Mouse (Mus musculus): ENCODE measurements around the gene Wdtc1. TPM values are rescaled to one million over a fixed set of nuclear protein-coding genes. Genes with fewer than 3 reads are reported as not detected.
A peak's percentile ranks its signal among the peaks of the same experiment; 100 is the strongest.

Wdtc1 gene
- polyA plus RNA-seq, 1 experiment from 2014 or later = 16.0 TPM

DNA sequence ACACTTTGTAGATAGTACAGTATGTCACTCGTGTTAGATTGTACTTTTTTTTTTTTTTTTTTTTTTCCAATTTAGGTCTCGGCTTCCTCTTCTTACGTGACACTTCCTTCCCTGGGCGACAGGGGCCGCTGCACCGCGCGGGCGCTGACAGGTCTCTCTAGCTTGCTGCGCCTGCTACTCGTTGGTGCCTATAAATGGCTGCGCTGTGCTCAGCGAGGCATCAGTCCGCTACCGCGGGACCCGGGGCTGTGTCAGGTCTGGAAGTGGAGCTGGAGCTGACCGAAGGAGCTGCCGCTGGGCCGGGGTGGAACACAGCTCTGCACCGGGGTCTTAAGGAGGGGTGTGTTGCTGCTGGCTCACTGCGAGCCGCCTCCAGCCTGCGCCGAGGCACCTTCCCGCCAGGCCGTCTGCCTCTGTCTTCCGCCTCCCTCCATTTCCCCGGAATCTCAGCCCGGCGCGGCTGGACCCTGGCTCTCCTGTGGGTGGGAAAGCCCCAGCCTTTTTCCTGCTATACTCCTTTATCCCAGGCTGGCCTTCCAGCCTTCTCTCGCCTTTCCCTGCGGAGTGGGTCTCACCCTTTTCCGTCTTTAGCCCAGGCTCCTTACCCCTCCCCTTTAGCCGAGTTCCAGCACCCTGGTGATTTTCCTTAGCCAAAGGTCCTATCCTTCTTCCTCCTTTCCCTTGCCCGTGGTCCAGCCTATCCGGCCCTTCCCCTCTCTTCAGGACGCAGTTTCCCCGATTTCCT lies 16.4 kb upstream of the Wdtc1 start, which contains the start of gene Slc9a1:
Gene Slc9a1, plus strand, starts transcription at position 154 of the 745 bp plus-strand sequence.
- peak within 1 kb of the TSS; percentile 87 for H3K4me3 ChIP-seq (ENCODE audit: low read length)
- no peaks in the 10 kb centered on the region for H3K9me3 ChIP-seq (ENCODE audit: control insufficient read depth, low read length)
- peak within 1 kb of the TSS; percentile 56 for H3K4me2 ChIP-seq (replicated peaks; ENCODE audit: low read depth, low read length)
- H3K4me1 ChIP-seq (ENCODE audit: control insufficient read depth, insufficient read depth, low read length) = peaks cover 37% of the 10 kb centered on the region
- H3K27me3 ChIP-seq (ENCODE audit: control insufficient read depth, insufficient read depth, low read length) = no peaks in the 10 kb centered on the region
- WGBS = under 1% methylated on average over 40 of the region's 40 CpGs
- peak within 1 kb of the TSS; percentile 86 for H3K27ac ChIP-seq (ENCODE audit: low read depth, low read length)
- peak; percentile 96 for ATAC-seq (ENCODE audit: low FRiP score, low TSS enrichment)
- peaks cover under 1% of the 10 kb centered on the region; the same call in 1 of the 2 replicates for H3K36me3 ChIP-seq (ENCODE audit: control insufficient read depth, insufficient read depth, low read length)
- peak within 1 kb of the TSS; percentile 95 for H3K9ac ChIP-seq (ENCODE audit: low read depth, low read length)

GRCm38 (mm10) chr4:133354641-133355040 lies 1.4 kb upstream of the Wdtc1 start:
- no peaks in the 10 kb centered on the region for H3K36me3 ChIP-seq (ENCODE audit: control insufficient read depth, insufficient read depth, low read length)
- ATAC-seq (ENCODE audit: low FRiP score, low TSS enrichment) = no peak
- H3K4me3 ChIP-seq (ENCODE audit: low read length) = no peak overlapping the region
- 97% methylated on average over 6 of the region's 6 CpGs for WGBS
- H3K27me3 ChIP-seq (ENCODE audit: control insufficient read depth, insufficient read depth, low read length) = no peaks in the 10 kb centered on the region
- no peak overlapping the region for H3K4me2 ChIP-seq (replicated peaks; ENCODE audit: low read depth, low read length)
- no peaks in the 10 kb centered on the region for H3K9me3 ChIP-seq (ENCODE audit: control insufficient read depth, low read length)
- H3K9ac ChIP-seq (ENCODE audit: low read depth, low read length) = no peak overlapping the region
- no peaks in the 10 kb centered on the region for H3K4me1 ChIP-seq (ENCODE audit: control insufficient read depth, insufficient read depth, low read length)
- H3K27ac ChIP-seq (ENCODE audit: low read depth, low read length) = no peak overlapping the region

- Histone ChIP-seq H3K4me3 (ENCODE audit: low read length) (no peak overlapping the region), H3K4me1 (ENCODE audit: control insufficient read depth, insufficient read depth, low read length) (no peaks in the 10 kb centered on the region), H3K27ac (ENCODE audit: low read depth, low read length) (no peak overlapping the region), H3K4me2 (replicated peaks; ENCODE audit: low read depth, low read length) (no peak overlapping the region), H3K9ac (ENCODE audit: low read depth, low read length) (no peak overlapping the region), H3K9me3 (ENCODE audit: control insufficient read depth, low read length) (no peaks in the 10 kb centered on the region), H3K36me3 (ENCODE audit: control insufficient read depth, insufficient read depth, low read length) (no peaks in the 10 kb centered on the region), H3K27me3 (ENCODE audit: control insufficient read depth, insufficient read depth, low read length) (no peaks in the 10 kb centered on the region)
- 75% methylated on average over 10 of the region's 10 CpGs for WGBS
- ATAC-seq (ENCODE audit: low FRiP score, low TSS enrichment) = no peak
Measured at GRCm38 (mm10) chr4:133352797-133353196, 484 bp downstream of the Wdtc1 start.

- Histone ChIP-seq H3K27ac (ENCODE audit: low read depth, low read length) (no peak overlapping the region), H3K4me3 (ENCODE audit: low read length) (no peak overlapping the region), H3K4me1 (ENCODE audit: control insufficient read depth, insufficient read depth, low read length) (no peaks in the 10 kb centered on the region), H3K9me3 (ENCODE audit: control insufficient read depth, low read length) (no peaks in the 10 kb centered on the region), H3K9ac (ENCODE audit: low read depth, low read length) (no peak overlapping the region), H3K27me3 (ENCODE audit: control insufficient read depth, insufficient read depth, low read length) (no peaks in the 10 kb centered on the region), H3K4me2 (replicated peaks; ENCODE audit: low read depth, low read length) (no peak overlapping the region), H3K36me3 (ENCODE audit: control insufficient read depth, insufficient read depth, low read length) (no peaks in the 10 kb centered on the region)
- 85% methylated on average over 5 of the region's 5 CpGs for WGBS
- no peak for ATAC-seq (ENCODE audit: low FRiP score, low TSS enrichment)
Measured at GRCm38 (mm10) chr4:133348051-133348775, 5.1 kb downstream of the Wdtc1 start.

GRCm38 (mm10) chr4:133347624-133348023 lies 5.7 kb downstream of the Wdtc1 start:
- no peaks in the 10 kb centered on the region; the same call in 1 of the 2 replicates for H3K27me3 ChIP-seq (ENCODE audit: control insufficient read depth, insufficient read depth, low read length)
- H3K4me2 ChIP-seq (replicated peaks; ENCODE audit: low read depth, low read length) = no peak overlapping the region
- no peaks in the 10 kb centered on the region for H3K9me3 ChIP-seq (ENCODE audit: control insufficient read depth, low read length)
- ATAC-seq (ENCODE audit: low FRiP score, low TSS enrichment) = no peak
- no peak overlapping the region for H3K4me3 ChIP-seq (ENCODE audit: low read length)
- no peaks in the 10 kb centered on the region for H3K4me1 ChIP-seq (ENCODE audit: control insufficient read depth, insufficient read depth, low read length)
- H3K27ac ChIP-seq (ENCODE audit: low read depth, low read length) = no peak overlapping the region
- H3K9ac ChIP-seq (ENCODE audit: low read depth, low read length) = no peak overlapping the region
- WGBS = 68% methylated on average over 4 of the region's 4 CpGs
- no peaks in the 10 kb centered on the region for H3K36me3 ChIP-seq (ENCODE audit: control insufficient read depth, insufficient read depth, low read length)

GRCm38 (mm10) chr4:133346577-133346976 lies 6.7 kb downstream of the Wdtc1 start:
- no peaks in the 10 kb centered on the region for H3K4me1 ChIP-seq (ENCODE audit: control insufficient read depth, insufficient read depth, low read length)
- no peaks in the 10 kb centered on the region for H3K9me3 ChIP-seq (ENCODE audit: control insufficient read depth, low read length)
- 63% methylated on average over 4 of the region's 4 CpGs for WGBS
- H3K27ac ChIP-seq (ENCODE audit: low read depth, low read length) = no peak overlapping the region
- no peak overlapping the region for H3K4me2 ChIP-seq (replicated peaks; ENCODE audit: low read depth, low read length)
- H3K36me3 ChIP-seq (ENCODE audit: control insufficient read depth, insufficient read depth, low read length) = no peaks in the 10 kb centered on the region
- H3K27me3 ChIP-seq (ENCODE audit: control insufficient read depth, insufficient read depth, low read length) = no peaks in the 10 kb centered on the region; the same call in 1 of the 2 replicates
- no peak for ATAC-seq (ENCODE audit: low FRiP score, low TSS enrichment)
- H3K4me3 ChIP-seq (ENCODE audit: low read length) = no peak overlapping the region
- H3K9ac ChIP-seq (ENCODE audit: low read depth, low read length) = no peak overlapping the region

DNA sequence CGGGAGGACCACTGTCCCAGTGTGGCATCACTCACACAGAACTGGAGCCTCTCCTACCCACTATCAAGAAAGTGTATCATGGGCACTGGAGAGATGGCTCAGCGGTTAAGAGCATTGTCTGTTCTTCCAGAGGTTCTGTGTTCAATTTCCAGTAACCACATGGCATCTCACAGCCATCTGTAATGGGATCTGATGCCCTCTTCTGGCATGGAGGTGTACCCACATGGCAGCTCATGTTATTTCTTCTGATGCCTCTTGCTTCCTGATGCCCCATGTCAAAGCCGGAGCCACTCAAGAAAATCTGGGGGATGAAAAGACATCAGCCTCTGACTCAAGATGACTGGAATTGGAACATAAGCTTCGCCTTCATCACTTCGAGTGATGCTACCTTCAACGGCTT lies 7.6 kb downstream of the Wdtc1 start:
- 90% methylated on average over 6 of the region's 6 CpGs for WGBS
- H3K4me2 ChIP-seq (replicated peaks; ENCODE audit: low read depth, low read length) = no peak overlapping the region

DNA sequence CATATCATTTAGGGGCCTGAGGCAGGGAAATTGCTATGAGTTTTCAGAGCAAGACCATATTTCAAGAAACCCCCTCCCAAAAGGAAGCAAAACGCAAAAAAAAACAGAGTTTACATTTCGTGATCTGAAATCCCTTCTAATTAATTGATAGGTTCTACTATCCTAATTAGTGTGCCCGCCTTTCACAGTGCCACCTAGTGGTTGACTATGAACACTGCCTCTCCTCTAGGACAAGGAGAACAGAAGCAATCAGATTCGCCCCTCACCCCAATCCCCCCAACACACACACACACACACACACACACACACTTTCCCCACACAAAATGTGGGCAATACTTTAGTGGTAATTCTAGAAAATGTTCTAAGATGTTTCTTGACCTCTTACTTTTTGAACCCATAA lies 9.2 kb downstream of the Wdtc1 start:
- Histone ChIP-seq H3K9me3 (ENCODE audit: control insufficient read depth, low read length) (no peaks in the 10 kb centered on the region), H3K4me3 (ENCODE audit: low read length) (no peak overlapping the region), H3K27me3 (ENCODE audit: control insufficient read depth, insufficient read depth, low read length) (no peaks in the 10 kb centered on the region; the same call in 1 of the 2 replicates), H3K36me3 (ENCODE audit: control insufficient read depth, insufficient read depth, low read length) (no peaks in the 10 kb centered on the region), H3K27ac (ENCODE audit: low read depth, low read length) (no peak overlapping the region), H3K4me2 (replicated peaks; ENCODE audit: low read depth, low read length) (no peak overlapping the region), H3K9ac (ENCODE audit: low read depth, low read length) (no peak overlapping the region), H3K4me1 (ENCODE audit: control insufficient read depth, insufficient read depth, low read length) (no peaks in the 10 kb centered on the region)
- ATAC-seq (ENCODE audit: low FRiP score, low TSS enrichment) = no peak
- WGBS = 8% methylated on average over 4 of the region's 4 CpGs

More for the DNA sequence above, 7.6 kb downstream of the Wdtc1 start:
- H3K36me3 ChIP-seq (ENCODE audit: control insufficient read depth, insufficient read depth, low read length) = no peaks in the 10 kb centered on the region
- H3K4me1 ChIP-seq (ENCODE audit: control insufficient read depth, insufficient read depth, low read length) = no peaks in the 10 kb centered on the region
- no peak overlapping the region for H3K9ac ChIP-seq (ENCODE audit: low read depth, low read length)
- no peaks in the 10 kb centered on the region for H3K9me3 ChIP-seq (ENCODE audit: control insufficient read depth, low read length)
- no peak overlapping the region for H3K4me3 ChIP-seq (ENCODE audit: low read length)
- H3K27me3 ChIP-seq (ENCODE audit: control insufficient read depth, insufficient read depth, low read length) = no peaks in the 10 kb centered on the region; the same call in 1 of the 2 replicates
- ATAC-seq (ENCODE audit: low FRiP score, low TSS enrichment) = no peak
- H3K27ac ChIP-seq (ENCODE audit: low read depth, low read length) = no peak overlapping the region

DNA sequence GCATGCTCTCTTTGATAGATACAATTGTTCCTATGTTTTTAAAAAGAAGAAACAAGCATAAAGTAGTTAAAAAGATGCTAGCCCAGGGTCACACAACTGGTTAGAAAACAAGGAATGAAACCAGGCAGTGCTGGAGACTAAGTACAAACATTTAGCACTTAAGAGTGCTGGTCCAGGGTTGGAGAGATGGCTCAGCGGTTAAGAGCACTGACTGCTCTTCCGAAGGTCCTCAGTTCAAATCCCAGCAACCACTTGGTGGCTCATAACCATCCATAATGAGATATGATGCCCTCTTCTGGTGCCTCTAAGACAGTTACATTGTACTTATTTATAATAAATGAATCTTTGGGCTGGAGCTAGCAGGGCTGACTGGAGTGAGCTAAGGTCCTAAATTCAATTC lies 13.1 kb downstream of the Wdtc1 start:
- H3K4me2 ChIP-seq (replicated peaks; ENCODE audit: low read depth, low read length) = no peak overlapping the region
- 75% methylated on average over 2 of the region's 2 CpGs for WGBS
- no peak overlapping the region for H3K4me3 ChIP-seq (ENCODE audit: low read length)
- no peak for ATAC-seq (ENCODE audit: low FRiP score, low TSS enrichment)
- no peaks in the 10 kb centered on the region for H3K4me1 ChIP-seq (ENCODE audit: control insufficient read depth, insufficient read depth, low read length)
- H3K9me3 ChIP-seq (ENCODE audit: control insufficient read depth, low read length) = no peaks in the 10 kb centered on the region
- no peaks in the 10 kb centered on the region for H3K36me3 ChIP-seq (ENCODE audit: control insufficient read depth, insufficient read depth, low read length)
- H3K27ac ChIP-seq (ENCODE audit: low read depth, low read length) = no peak overlapping the region
- H3K27me3 ChIP-seq (ENCODE audit: control insufficient read depth, insufficient read depth, low read length) = no peaks in the 10 kb centered on the region; the same call in 1 of the 2 replicates
- H3K9ac ChIP-seq (ENCODE audit: low read depth, low read length) = no peak overlapping the region
